Mouse (Mus musculus) right cerebral cortex, adult 18-20 months (tissue): ENCODE data around the gene Rab4b.

Source experiments
- DNase-seq: peaks from one replicate; pipeline ENCODE4 v3.0.0; 2022; ENCODE audit warnings: mixed read lengths

Gene Rab4b

DNA sequence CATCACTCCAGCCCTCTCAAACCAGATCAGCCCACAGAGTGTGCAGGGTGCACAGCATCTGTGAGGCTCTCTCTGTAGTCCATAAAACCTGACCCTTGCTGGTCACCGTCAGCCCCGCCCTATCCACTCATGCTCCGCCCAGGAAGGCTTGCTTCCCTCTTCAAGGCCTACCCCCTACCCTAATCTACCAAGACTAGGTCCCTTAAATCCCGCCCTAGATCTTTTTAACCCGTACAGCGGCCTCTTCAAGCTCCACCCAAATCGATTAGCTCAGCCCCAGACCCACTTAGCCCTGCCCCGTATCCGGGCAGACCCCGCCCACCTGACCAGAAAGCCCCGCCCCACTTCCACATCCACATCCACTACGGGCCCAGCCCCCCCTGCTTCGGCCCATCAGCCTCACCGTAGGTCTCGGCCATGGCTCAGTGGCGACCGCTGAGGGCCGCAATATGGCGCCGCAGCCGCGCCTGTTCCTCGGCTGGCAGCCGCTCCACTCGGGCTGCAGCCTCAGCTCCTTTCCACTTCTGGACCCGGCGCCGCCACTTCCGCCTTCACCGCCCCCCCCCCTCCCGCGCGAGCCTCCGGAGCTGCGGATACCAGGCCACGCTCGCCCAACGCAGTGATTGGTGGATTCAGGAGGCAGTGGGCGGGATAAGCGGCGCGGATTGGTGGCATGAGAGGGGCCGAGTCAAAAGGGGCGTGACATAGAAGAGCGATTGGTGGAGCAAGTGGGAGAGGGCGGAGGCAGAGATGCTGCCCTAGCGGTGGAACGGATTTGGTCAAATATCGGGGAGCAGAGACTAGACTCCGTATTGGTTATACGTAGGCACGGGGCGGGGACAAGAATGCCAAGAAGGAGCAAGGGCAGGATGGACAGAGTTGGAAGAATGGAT, at the start of gene Rab4b:
TSS of gene Rab4b (minus strand) at position 573 of the 893 bp plus-strand sequence.
- DNase-seq: peak; percentile 100

DNA sequence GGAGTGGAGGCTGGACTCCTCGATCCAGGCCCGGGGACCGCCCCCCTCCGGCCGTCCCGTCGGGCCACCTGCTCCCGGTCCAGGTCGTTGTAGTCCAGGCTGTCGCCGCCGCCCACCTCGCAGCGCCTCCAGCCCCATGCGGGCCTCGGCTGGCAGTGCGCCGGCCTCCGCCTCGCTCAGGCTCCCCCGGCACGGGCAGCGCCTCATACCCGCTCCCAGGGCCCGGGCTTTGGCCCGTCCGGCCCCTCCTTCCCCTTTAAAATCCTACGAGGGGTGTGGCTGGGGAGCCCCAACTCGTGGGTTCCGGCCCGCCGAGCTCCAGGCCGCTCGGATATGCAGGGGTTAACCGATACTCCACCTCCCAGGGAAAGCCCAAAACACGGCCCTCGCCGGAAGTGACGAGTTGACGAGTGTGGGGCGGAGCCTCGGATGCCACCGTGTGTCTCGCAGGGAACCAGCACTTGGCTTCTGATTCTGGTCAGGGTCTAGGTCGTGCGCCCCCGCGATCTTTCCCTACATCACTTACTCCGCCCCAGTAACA, 49.7 kb upstream of the Rab4b start, which contains the start of gene Itpkc:
TSS of gene Itpkc (minus strand) at position 381 of the 541 bp plus-strand sequence.
- DNase-seq: peak; percentile 94

- DNase-seq: peak; percentile 16
Observed at GRCm38 (mm10) chr7:27227676-27228075, 49.0 kb upstream of the Rab4b start.

DNA sequence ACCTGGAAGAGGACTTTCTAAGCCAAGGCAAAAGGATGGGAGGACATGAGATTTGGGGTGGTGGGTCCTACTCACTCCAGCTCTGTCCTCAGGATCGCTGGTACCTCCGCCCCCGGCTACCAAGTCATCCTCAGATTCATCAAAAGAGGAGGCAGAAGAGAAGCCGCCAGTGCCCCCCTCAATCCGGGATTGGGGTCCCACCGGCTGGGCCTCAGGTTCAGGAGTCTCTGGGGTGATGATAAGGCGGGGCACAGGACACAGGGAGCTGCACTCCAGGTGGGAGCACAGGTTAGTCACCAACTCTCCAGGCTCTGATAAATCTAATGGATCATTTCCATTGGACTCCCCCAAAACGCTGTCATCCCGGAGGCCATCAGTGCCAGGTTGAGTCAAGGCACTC, 48.6 kb upstream of the Rab4b start:
- DNase-seq: no peak

GRCm38 (mm10) chr7:27224877-27225575, 46.3 kb upstream of the Rab4b start:
- DNase-seq: peak; percentile 76

DNA sequence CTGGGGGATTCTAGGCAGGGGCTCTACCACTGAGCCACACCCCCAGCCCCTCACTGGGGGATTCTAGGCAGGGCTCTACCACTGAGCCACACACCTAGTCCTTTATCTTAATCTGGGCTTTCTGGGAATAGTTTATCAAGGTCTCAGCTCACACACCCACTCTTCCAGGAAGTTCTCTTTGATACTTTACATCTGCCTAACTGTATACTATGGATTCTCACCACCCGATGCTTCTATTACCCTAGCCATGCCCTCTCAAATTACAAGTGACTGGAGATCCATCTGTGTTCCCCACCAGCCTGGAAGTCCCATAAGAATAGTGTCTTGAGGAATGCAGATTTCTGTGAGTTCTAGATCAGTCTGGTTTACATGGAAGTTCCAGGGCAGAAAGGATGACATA, 43.8 kb upstream of the Rab4b start:
- DNase-seq: no peak

- DNase-seq: no peak
Observed at GRCm38 (mm10) chr7:27221939-27222338, 43.2 kb upstream of the Rab4b start.

DNA sequence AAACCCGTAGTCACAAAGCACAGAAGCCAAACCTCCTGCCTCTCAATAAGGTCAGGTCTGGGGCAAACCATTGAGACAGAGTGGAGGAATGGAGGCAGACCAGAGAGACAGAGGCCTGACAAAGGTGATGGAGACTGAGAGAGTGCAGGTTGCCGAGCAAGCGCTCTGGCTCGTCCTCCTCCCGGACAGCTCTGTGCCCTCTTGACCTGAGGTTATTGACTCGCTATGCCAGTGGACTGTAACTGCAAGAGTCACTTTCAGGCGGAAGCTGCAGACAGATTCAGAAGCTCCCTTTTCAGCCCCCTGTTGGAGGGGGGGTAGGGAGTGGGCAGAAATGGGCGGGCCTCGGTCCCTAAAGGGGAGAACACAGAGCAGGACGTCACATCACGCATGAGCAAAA, 41.2 kb upstream of the Rab4b start:
- no peak for DNase-seq

DNA sequence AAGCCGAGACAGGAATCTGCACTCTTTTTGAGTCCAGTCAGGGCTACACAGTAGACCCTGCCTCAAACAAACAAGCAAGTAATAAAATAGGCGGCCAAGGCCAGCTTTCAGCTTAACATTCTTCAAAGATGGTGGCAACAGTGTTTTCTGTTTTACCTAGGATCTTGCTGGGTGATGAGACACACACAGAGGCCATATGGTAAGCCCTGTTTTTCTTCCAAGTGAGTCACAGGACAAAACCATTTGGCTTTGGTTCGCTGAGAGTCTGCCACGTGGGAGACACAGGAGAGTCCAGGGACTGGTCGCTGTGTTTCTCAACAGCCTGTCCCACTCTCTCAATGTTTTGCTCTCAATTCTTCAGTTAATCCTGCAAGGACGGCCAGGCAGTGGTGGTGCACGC, 39.9 kb upstream of the Rab4b start:
- no peak for DNase-seq

GRCm38 (mm10) chr7:27212626-27213025, 33.9 kb upstream of the Rab4b start:
- no peak for DNase-seq

DNA sequence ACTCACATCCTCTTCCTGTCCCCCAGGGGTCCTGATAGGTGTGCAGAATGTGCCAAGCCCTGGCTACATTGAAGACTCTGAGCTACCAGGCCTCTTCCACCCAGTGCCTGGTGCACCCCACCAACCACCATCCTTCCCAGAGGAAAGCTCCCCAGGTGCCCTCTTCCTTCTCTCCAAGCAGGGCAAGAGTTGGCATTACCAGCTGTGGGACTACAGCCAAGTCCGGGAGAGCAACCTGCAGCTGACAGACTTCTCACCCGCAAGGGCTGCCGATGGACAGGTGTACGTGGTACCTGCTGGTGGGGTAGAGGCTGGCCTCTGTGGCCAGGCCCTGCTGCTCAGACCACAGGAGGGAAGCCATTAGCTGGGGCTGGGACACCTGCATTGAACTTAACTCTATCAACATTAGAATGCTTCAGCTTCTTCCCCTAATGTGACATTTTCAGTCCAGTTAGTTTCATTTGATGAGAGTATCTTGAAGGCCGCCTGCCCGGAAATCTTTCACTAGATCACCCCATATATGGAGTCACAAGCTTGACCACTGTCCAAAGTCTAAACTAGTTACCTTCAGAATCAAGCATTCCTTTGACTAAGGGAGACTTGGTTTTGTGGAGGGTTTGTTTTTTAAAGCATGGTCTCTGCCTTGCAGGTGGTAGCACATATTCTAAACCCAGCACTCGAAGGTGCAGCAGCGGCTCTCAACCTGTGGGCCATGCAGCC, 25.2 kb upstream of the Rab4b start:
- DNase-seq: no peak

DNA sequence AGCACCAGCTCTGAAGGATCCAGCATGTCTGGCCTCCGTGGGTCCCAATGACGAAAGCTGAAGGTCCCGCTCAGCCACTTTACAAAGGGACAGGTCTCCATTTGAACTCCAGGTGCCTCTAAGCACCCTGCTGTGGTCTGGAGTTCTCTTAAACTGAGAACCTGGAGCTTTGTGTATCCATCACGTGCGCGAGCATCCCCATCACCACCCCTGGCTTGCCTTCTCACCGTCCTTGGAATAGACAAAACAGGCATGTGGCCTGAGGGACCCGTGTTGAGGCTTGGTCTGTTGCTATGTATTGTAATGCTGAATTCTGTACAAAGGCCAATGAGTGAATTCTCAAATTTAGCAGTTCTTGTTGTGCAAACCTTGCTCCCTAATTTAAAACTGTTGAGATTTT, 20.1 kb upstream of the Rab4b start:
- no peak for DNase-seq

DNA sequence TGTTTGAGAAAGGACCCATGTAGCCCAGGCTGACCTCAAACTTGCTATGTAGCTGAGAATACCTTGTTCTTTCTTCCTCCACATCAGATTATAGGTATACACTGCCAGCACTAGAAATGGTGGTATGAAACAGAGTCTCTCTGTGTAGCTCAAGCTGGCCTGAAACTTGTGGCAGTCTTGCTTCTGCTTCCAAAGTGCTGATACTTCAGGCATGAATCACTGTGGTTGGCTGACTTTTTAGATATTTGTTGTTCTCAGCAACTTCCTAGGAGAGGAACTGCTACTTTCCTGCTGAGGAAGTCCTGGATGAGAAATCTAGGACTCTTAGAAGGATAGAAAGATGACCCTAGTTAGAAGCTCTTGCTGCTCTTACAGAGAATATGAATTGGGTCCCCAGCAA, 19.7 kb upstream of the Rab4b start:
- no peak for DNase-seq

DNA sequence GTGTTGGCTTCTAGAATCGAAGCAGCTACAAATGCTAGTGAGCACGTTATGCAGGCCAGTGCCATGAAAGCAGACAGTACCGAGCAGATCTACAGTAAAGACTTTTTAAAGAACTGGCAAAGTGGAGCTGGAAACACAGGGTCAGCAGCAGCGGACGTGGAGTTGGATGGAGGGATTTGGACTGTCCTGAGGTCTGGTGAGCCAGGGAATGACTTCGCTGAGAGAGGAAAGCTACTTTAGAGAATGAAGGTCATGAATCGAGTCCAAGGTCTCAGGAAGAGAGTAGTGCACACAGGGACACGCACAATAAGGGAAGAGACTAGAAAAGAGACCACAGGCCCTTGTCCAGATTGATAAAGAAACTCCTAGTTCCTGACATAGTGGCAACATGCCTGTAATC, 18.9 kb upstream of the Rab4b start:
- no peak for DNase-seq

DNA sequence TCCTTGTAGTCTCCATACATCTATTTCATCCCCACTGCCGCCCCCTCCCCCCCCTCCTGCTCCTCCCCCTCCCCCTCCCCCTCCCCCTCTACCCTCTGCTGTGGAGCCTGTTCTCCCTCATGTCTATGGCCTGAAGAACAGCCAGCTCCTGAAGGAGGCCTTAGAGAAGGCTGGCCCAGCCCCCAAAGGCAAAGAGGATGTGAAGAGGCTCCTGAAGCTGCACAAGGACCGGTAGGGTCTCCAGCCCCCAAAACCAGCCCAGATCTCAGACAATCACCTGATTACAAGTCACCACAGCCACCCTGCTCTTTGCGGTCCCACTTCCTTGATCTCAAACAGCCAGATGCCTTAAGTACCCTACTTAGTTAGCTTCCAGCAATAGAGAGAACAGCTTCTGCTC, 18.4 kb upstream of the Rab4b start:
- no peak for DNase-seq

- DNase-seq: peak; percentile 99
Observed at GRCm38 (mm10) chr7:27195681-27196611, 17.2 kb upstream of the Rab4b start, which contains the start of the genes BC024978 and Snrpa. Gene BC024978 (plus strand): TSS chr7:27195781. Gene Snrpa (minus strand): TSS chr7:27196271.

GRCm38 (mm10) chr7:27193731-27194130, 15.0 kb upstream of the Rab4b start:
- no peak for DNase-seq

DNA sequence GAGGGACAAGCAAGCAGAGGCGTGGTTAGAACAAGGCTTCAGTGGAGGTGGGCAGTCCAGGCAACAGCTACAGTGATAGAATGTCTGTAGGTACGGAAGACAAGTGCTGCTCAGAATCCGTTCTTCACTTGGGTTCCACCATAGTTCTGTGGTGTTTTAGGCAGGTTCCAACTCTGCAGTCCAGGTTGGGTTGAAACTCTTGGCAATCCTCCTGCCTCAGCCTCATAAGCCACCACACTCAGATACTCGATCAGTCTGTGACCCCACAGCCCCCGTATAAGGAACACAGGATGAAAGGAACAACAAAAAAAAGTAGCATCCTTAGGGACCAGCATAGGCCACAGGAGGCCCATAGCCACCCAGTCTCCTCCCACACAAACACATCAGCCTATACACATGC, 13.7 kb upstream of the Rab4b start:
- no peak for DNase-seq

DNA sequence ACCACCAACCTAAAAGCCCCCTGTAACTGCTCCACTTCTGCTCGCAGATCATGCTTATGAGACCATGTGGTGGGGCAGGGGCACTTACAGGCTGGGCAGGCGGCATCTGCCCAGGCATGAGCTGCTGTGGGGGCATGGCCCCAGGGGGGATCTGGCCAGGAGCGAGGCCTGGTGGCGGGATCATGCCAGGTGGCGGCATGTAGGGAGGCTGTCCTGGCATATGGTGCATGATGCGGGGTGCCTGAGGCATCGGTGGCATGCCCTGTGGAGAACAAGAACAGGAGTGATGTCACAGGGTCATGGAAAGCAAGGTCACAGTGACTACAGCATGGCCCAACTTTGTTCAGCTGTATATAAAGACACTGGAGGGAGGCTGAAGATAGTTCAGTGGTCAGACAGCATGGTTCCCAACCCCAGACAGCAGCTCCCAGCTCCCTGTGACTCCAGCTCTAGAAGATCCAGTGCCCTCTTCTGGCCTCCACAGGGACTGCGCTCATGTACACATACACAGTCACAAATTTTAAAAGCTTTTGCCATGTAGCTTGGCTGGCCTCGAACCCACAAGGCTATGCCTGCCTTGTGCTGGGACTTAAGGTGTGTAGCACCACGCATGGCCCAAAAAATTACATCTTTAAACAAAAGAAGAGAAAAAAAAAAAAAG, 10.7 kb upstream of the Rab4b start:
- no peak for DNase-seq

DNA sequence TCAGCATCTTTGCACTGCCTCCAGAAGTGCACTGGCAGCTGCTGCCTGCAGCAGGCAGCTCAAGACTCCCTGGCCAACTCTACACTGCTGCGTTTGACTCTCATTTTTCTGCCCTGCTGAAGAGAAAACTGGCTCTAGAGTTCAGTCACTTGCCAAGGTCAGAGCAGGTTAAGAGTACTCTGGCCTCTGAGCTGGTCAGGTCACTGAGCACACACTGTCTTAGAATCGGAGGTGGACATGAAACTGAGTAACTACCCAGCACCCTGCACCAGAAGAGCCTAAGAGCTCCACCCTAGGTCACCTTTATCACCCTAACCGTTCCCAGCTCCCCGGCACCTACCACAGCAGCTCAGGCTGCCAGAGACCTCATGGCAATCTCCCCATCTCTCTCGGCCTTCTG, 7.3 kb upstream of the Rab4b start:
- DNase-seq: no peak

DNA sequence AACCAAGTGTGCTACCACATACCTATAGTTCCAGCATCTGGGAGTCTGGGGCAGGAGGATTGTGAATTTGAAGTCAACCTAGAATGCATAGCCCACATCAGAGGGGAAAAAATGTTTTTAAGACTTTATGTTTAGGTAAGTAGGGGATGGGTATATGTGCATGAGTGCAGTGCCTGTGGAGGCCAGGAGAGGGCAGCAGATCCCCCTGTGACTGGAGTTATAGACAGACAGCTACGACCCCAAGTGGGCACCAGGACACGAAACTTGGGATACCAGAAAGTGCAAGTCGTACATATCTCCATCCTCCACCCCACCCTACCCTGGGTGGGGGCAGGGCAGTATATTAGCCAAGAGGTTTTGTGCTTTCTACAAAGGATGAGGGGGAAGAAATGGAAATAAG, 6.3 kb upstream of the Rab4b start:
- DNase-seq: no peak
